Mouse (Mus musculus) cortical plate, adult 2 months (tissue): ENCODE data around the gene Dut.

ENCODE experiments used
- CTCF ChIP-seq: fragments of 200-500 bp; IDR thresholded peaks from 2 replicates; pipeline ENCODE4 v1.5.1; 2011; ENCODE audit warnings: mild to moderate bottlenecking, control low read depth, low read length; ENCODE audit not compliant: insufficient read depth; ENCODE audit errors: extremely low read depth
- POLR2A ChIP-seq: fragments of 200-500 bp; IDR thresholded peaks from 2 replicates; pipeline ENCODE4 v1.6.1; 2011; ENCODE audit warnings: mild to moderate bottlenecking, low read length, control low read depth; ENCODE audit not compliant: insufficient read depth; ENCODE audit errors: extremely low read depth

GRCm38 (mm10) chr2:125275617-125276016, 28.6 kb downstream of the Dut start:
- TF ChIP-seq CTCF = no peak
- no peak for TF ChIP-seq POLR2A
